Mouse (Mus musculus): ENCODE measurements around the gene Tmem88b.

- TF ChIP-seq CTCF (IDR thresholded peaks at IDR 0.05; ENCODE audit: control insufficient read depth, insufficient read depth, insufficient read length), result no peak
- TF ChIP-seq USF1 (IDR thresholded peaks at IDR 0.05; ENCODE audit: low read depth), result no peak
- TF ChIP-seq FOSL1 (IDR thresholded peaks at IDR 0.05; ENCODE audit: insufficient read depth, low read length, poor library complexity, severe bottlenecking), result no peak
- TF ChIP-seq CEBPB (IDR thresholded peaks at IDR 0.05; ENCODE audit: low read depth), result no peak
- no peak for TF ChIP-seq MAX (IDR thresholded peaks at IDR 0.05)
These were observed 8.1 kb upstream of the Tmem88b start for GRCm38 (mm10) chr4:155793730-155794129.
